Mouse (Mus musculus) liver, adult 2 months (tissue): ENCODE data around the gene Ogn. TPM values are rescaled to one million over a fixed set of nuclear protein-coding genes. Genes with fewer than 3 reads are reported as not detected.

Experiments used
- DNase-seq: peaks from one replicate; pipeline ENCODE4 v3.0.0-alpha.2; 2011; ENCODE audit warnings: low read depth, low spot score; ENCODE audit errors: extremely low read depth
- H3K27ac ChIP-seq: fragments of 200-500 bp; replicated peaks from 2 replicates; pipeline ENCODE4 v1.5.1; 2012; ENCODE audit warnings: low read depth, mild to moderate bottlenecking, control low read depth, inconsistent platforms, low read length; ENCODE audit not compliant: insufficient read depth
- H3K27me3 ChIP-seq: fragments of 200-500 bp; 2 replicates; pipeline ENCODE4 v1.6.1; 2012; ENCODE audit warnings: mild to moderate bottlenecking, moderate library complexity, low read length, inconsistent platforms; ENCODE audit not compliant: control insufficient read depth, insufficient read depth
- H3K36me3 ChIP-seq: fragments of 200-500 bp; 2 replicates; pipeline ENCODE4 v1.6.1; 2012; ENCODE audit warnings: low read length, inconsistent platforms; ENCODE audit not compliant: control insufficient read depth, insufficient read depth
- H3K4me1 ChIP-seq: fragments of 200-500 bp; 2 replicates; pipeline ENCODE4 v1.6.1; 2011; ENCODE audit warnings: low read length; ENCODE audit not compliant: control insufficient read depth, insufficient read depth
- H3K4me3 ChIP-seq: fragments of 200-500 bp; 2 replicates; pipeline ENCODE4 v1.5.1; 2011; ENCODE audit warnings: low read depth, mild to moderate bottlenecking, control low read depth, low read length, moderate library complexity; ENCODE audit not compliant: insufficient read depth
- H3K79me2 ChIP-seq: fragments of 200-500 bp; 2 replicates; pipeline ENCODE4 v1.6.1; 2012; ENCODE audit warnings: inconsistent platforms, mild to moderate bottlenecking, low read length, moderate library complexity; ENCODE audit not compliant: control insufficient read depth, insufficient read depth
- H3K9ac ChIP-seq: fragments of 200-500 bp; 2 replicates; pipeline ENCODE4 v1.6.1; 2012; ENCODE audit warnings: low read depth, mild to moderate bottlenecking, control low read depth, inconsistent platforms, low read length
- CTCF ChIP-seq: fragments of 200-500 bp; IDR thresholded peaks from 2 replicates; pipeline ENCODE4 v1.5.1; 2011; ENCODE audit warnings: low read depth, low read length, control low read depth
- POLR2A ChIP-seq: fragments of 200-500 bp; IDR thresholded peaks from 2 replicates; pipeline ENCODE4 v1.6.1; 2011; ENCODE audit warnings: low read length, control low read depth; ENCODE audit not compliant: insufficient read depth; ENCODE audit errors: extremely low read depth
- WGBS: fragments of 180-500 bp; shearing (Covaris S2); methylation state at CpG from one replicate; pipeline ENCODE4 v1.1.7; 2018; 5-methylcytosine and 5-hydroxymethylcytosine counted together
- polyA plus RNA-seq: library from polyadenylated mRNA; depleted of rRNA; stranded (reverse); fragments of >200 nt; gene quantifications from 2 replicates; pipeline ENCODE4 v1.2.3, GENCODE M21; 2012
- total RNA-seq: library from RNA; depleted of rRNA; stranded (reverse); fragments of >200 nt; gene quantifications from 2 replicates; pipeline ENCODE4 v1.2.3, GENCODE M21; 2014

The Ogn gene
- total and polyA plus RNA-seq, 2 experiments = 0.23 to 1.9 TPM

DNA sequence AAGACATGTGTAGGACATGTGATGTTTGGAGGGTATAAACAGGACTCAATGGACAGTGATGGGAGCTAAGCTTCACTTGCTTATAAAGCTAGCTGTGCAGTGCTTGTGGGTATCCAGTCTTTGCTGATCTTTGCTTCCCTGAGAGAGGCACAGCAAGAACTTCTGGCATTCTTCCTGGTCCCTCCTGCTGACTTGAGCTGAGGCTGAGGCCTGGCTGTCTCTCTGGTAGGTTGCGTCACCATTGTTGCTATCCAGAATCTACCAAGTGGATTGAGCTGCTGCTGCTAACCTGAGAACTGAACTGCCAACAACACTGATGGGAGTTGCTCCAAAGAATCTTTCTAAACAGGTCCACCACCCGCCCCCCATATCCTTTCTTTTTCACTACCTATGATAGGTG lies 21.2 kb downstream of the Ogn start:
- WGBS = 93% methylated on average over 2 of the region's 2 CpGs
- H3K4me3 ChIP-seq = no peak overlapping the region
- no peak overlapping the region for H3K27ac ChIP-seq
- H3K36me3 ChIP-seq = no peaks in the 10 kb centered on the region
- no peaks in the 10 kb centered on the region for H3K27me3 ChIP-seq
- H3K4me1 ChIP-seq = no peaks in the 10 kb centered on the region
- no peak overlapping the region for H3K9ac ChIP-seq
- no peak for DNase-seq
- no peaks in the 10 kb centered on the region for H3K79me2 ChIP-seq
- TF ChIP-seq POLR2A (no peak), CTCF (no peak)

DNA sequence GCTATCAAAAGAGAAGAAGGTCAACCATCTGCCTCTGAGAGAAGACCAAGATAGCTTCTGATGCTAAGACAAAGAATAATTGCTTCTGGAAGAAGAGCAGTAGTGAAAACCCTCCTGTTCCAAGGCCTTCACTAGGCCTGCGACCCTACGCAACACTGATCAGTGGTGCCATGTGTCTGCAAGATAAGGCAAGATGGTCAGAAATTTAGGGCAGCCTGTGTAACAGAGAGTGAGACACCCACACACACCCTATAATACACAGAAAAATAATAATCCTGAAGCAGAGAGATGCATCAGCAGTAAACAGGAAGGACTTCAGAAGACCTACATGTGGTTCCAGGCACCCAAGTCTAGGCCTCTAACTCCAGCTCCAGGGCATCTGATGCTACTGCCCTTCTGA lies 32.1 kb downstream of the Ogn start:
- 98% methylated on average over 2 of the region's 2 CpGs for WGBS
- H3K27me3 ChIP-seq = no peaks in the 10 kb centered on the region
- H3K4me1 ChIP-seq = peaks cover 3% of the 10 kb centered on the region; the same call in 1 of the 2 replicates
- no peaks in the 10 kb centered on the region for H3K79me2 ChIP-seq
- DNase-seq = no peak
- no peak for TF ChIP-seq POLR2A
- no peak for TF ChIP-seq CTCF
- no peak overlapping the region for H3K4me3 ChIP-seq
- no peak overlapping the region for H3K27ac ChIP-seq
- no peaks in the 10 kb centered on the region for H3K36me3 ChIP-seq
- no peak overlapping the region for H3K9ac ChIP-seq

DNA sequence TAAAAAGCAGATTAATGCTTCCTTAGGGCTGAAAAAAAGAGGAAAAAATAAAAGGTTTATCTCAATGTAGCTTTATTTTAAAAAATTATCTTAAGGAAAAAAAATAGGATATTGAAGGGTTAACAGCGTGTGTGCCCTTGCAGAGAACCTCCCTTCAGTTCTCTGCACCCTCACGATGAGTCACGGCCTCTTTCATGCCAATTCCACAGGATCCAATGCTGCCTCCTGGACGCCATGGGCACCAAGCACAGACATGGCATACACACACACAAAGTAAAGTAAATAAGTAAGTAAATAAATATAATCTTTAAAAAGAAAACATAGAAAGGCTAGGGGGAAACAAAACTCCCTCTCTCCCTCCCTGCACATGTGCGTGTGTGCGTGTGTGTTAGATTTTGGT lies 34.8 kb downstream of the Ogn start:
- no peak overlapping the region for H3K27ac ChIP-seq
- no peaks in the 10 kb centered on the region; the same call in 1 of the 2 replicates for H3K4me1 ChIP-seq
- H3K79me2 ChIP-seq = no peaks in the 10 kb centered on the region
- H3K27me3 ChIP-seq = no peaks in the 10 kb centered on the region
- H3K9ac ChIP-seq = no peak overlapping the region
- 69% methylated on average over 6 of the region's 6 CpGs for whole genome bisulfite sequencing
- H3K36me3 ChIP-seq = no peaks in the 10 kb centered on the region
- no peak overlapping the region for H3K4me3 ChIP-seq
- no peak for DNase-seq
- TF ChIP-seq POLR2A = no peak
- no peak for TF ChIP-seq CTCF

DNA sequence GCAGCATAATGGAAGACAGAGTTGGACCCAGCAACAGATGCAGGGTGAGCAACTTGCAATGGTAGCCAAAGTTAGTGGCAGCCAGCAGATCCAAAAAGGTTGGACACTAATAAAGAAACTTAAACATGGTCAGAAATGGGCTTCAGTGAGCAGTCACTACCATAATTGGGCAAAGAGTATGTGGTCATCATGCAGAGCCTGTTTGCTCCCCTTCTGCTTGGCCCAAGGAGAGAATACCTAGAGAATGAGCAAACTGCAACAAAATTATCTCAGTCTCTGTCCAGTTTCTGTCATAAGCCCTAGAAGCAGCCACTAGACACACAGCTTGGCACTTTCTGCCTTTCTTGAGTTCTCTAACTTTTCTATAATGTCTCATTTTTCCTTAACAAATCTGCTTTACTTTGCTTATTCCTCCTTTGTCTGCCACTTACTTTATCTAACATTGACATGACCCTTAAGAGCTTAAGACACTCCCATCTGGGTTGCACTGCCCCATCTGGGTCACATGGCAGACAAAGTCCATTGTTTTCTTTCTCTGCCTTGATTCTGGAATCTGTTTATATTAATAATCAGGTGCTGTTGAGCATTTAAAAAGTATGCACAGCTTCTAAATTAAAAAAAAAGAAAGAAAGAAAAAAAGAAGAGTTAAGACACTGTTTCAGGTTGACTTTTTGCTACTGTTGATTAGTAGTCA lies 36.0 kb downstream of the Ogn start:
- peak; percentile 70 for DNase-seq
- no peaks in the 10 kb centered on the region; the same call in 1 of the 2 replicates for H3K4me1 ChIP-seq
- no peak overlapping the region for H3K27ac ChIP-seq
- TF ChIP-seq POLR2A = no peak
- no peak for TF ChIP-seq CTCF
- H3K4me3 ChIP-seq = no peak overlapping the region
- no peak overlapping the region for H3K9ac ChIP-seq
- no peaks in the 10 kb centered on the region for H3K79me2 ChIP-seq
- H3K27me3 ChIP-seq = no peaks in the 10 kb centered on the region
- no peaks in the 10 kb centered on the region for H3K36me3 ChIP-seq

DNA sequence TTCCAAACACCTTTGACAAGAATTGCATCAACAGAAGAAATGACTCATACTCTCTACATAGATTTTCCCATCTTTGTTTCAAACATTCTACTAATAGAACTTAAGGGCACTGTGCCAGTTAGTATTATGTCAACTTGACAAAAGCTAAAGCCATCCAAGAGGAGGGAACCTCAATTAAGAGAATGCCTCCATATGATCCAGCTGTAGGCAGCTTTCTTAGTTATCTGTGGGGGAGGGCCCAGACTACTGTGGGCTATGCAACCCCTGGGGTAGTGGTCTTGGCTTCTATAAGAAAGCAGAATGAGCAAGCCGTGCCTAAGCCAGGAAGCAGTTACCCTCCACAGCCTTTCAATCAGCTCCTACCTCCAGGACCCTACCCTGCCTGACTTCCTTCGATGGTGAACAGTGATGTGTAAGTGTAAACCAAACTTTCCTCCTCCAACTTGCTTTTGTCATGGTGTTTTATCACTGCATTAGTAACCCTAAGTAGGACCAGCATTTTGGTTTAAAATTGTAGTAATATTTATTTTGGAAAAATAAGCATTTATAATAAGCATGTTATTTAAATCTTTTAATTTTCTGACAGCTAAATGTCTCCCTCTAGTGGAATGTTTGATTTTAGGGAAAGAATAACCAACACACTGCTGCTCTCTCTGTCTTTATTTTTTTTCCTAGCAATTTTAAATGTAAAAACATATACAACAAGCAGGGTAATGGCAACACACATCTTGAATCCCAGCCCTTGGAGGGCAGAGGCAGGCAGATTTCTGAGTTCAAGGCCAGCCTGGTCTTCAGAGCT lies 37.1 kb downstream of the Ogn start:
- H3K27me3 ChIP-seq = no peaks in the 10 kb centered on the region
- H3K4me1 ChIP-seq = no peaks in the 10 kb centered on the region; the same call in 1 of the 2 replicates
- no peak overlapping the region for H3K27ac ChIP-seq
- WGBS = 64% methylated on average over 2 of the region's 2 CpGs
- TF ChIP-seq POLR2A (no peak), CTCF (peak; percentile 34; the same call in 1 of the 2 replicates)
- H3K4me3 ChIP-seq = no peak overlapping the region
- no peaks in the 10 kb centered on the region for H3K79me2 ChIP-seq
- no peak overlapping the region for H3K9ac ChIP-seq
- DNase-seq = peak; percentile 41
- no peaks in the 10 kb centered on the region for H3K36me3 ChIP-seq
